In genomic region chr5:86546693-86547092, GRCm38 (mm10) we compare ENCODE assay signal across 38 mouse cellular contexts. TPM values are rescaled to one million over a fixed set of nuclear protein-coding genes. Genes with fewer than 3 reads are reported as not detected.
"Had no signal": no experiment of that assay in that cellular context is flagged by ENCODE, and none has a peak within 500 bp of the region (broad histone marks: within the 10 kb centered on the region; RNA-seq: fewer than 3 reads in every experiment).

No protein-coding gene starts in this region.

- H3K4me2 ChIP-seq: embryonic facial prominence, embryonic 12.5 days; embryonic facial prominence, embryonic 13.5 days; embryonic facial prominence, embryonic 15.5 days; forebrain, embryonic 12.5 days; forebrain, embryonic 13.5 days; forebrain, embryonic 15.5 days had no signal

- DNase-seq: cerebellum, adult 2 months; cerebellum, adult 8-10 months; cerebellum, adult 9-10 months; cerebellum, adult 9-11 months; cerebellum, postnatal 10 days; cerebellum, postnatal 14 days; cerebellum, postnatal 25 days; cerebellum, postnatal 36 days; embryo, embryonic 11 days; forebrain, postnatal 0 days; gastrocnemius, adult 2 months; gastrocnemius, postnatal 10 days; gastrocnemius, postnatal 14 days; gastrocnemius, postnatal 25 days; gastrocnemius, postnatal 36 days; heart, adult 11 months; heart, adult 18-20 months; heart, adult 2 months had no signal

- H3K36me3 ChIP-seq: embryonic facial prominence, embryonic 10.5 days; embryonic facial prominence, embryonic 12.5 days; embryonic facial prominence, embryonic 13.5 days; embryonic facial prominence, embryonic 15.5 days; forebrain, embryonic 10.5 days; forebrain, embryonic 12.5 days; forebrain, embryonic 15.5 days had no signal

- H3K4me1 ChIP-seq: embryonic facial prominence, embryonic 10.5 days; embryonic facial prominence, embryonic 12.5 days; embryonic facial prominence, embryonic 13.5 days; embryonic facial prominence, embryonic 15.5 days; forebrain, embryonic 10.5 days; forebrain, embryonic 12.5 days; forebrain, embryonic 13.5 days; forebrain, embryonic 15.5 days had no signal

- H3K27ac ChIP-seq: embryonic facial prominence, embryonic 10.5 days; embryonic facial prominence, embryonic 12.5 days; embryonic facial prominence, embryonic 13.5 days; embryonic facial prominence, embryonic 15.5 days; forebrain, embryonic 10.5 days; forebrain, embryonic 12.5 days; forebrain, embryonic 13.5 days; forebrain, embryonic 15.5 days; gastrocnemius, adult 2 months; heart, adult 2 months had no signal

- H3K27me3 ChIP-seq: embryonic facial prominence, embryonic 12.5 days; embryonic facial prominence, embryonic 13.5 days; embryonic facial prominence, embryonic 15.5 days; forebrain, embryonic 12.5 days; forebrain, embryonic 13.5 days; forebrain, embryonic 15.5 days had no signal

- ATAC-seq: forebrain, embryonic 13.5 days; forebrain, embryonic 14.5 days; forebrain, embryonic 15.5 days; forebrain, embryonic 16.5 days; forebrain, postnatal 0 days had no signal

- H3K4me3 ChIP-seq: embryonic facial prominence, embryonic 10.5 days; embryonic facial prominence, embryonic 12.5 days; embryonic facial prominence, embryonic 13.5 days; embryonic facial prominence, embryonic 15.5 days; erythroblast, embryonic 14.5 days; forebrain, embryonic 10.5 days; forebrain, embryonic 12.5 days; forebrain, embryonic 13.5 days; forebrain, embryonic 15.5 days; gastrocnemius, adult 2 months; heart, adult 2 months had no signal

- H3K9ac ChIP-seq: embryonic facial prominence, embryonic 12.5 days; embryonic facial prominence, embryonic 13.5 days; embryonic facial prominence, embryonic 15.5 days; forebrain, embryonic 12.5 days; forebrain, embryonic 13.5 days; forebrain, embryonic 15.5 days; forebrain, postnatal 0 days had no signal

- H3K9me3 ChIP-seq: embryonic facial prominence, embryonic 10.5 days; embryonic facial prominence, embryonic 12.5 days; embryonic facial prominence, embryonic 13.5 days; embryonic facial prominence, embryonic 15.5 days; forebrain, embryonic 10.5 days; forebrain, embryonic 12.5 days; forebrain, embryonic 13.5 days; forebrain, embryonic 15.5 days had no signal

RNA-seq across cellular contexts. Expression of gene Tmprss11g, which starts 28.3 kb away (rescaled TPM):
- total RNA-seq: common myeloid progenitor, adult 5-6 weeks; forebrain, postnatal 0 days; gastrocnemius, adult 2 months; gastrocnemius, adult 8-10 months; gastrocnemius, postnatal 10 days; gastrocnemius, postnatal 14 days; gastrocnemius, postnatal 25 days; gastrocnemius, postnatal 36 days; gastrocnemius, postnatal 4 days; granulocyte monocyte progenitor cell, adult 5-6 weeks; heart, adult 18-20 months; heart, adult 2 months; heart, adult 8-10 months had no signal
- polyA plus RNA-seq: cerebellum, adult 2 months; cortical plate, adult 2 months; embryonic facial prominence, embryonic 10.5 days; erythroblast, embryonic 14.5 days; forebrain, embryonic 10.5 days; forebrain, embryonic 11.5 days; forebrain, embryonic 12.5 days; forebrain, embryonic 13.5 days; forebrain, embryonic 14.5 days; forebrain, embryonic 15.5 days; forebrain, embryonic 16.5 days; forebrain, postnatal 0 days; frontal cortex, adult 2 months; gonadal fat pad, adult 2 months; heart, adult 2 months had no signal
